Mouse (Mus musculus): ENCODE measurements around the gene Olfr1502.

- TF ChIP-seq CTCF (IDR thresholded peaks at IDR 0.05; ENCODE audit: low read depth, low read length): no peak
- no peak for TF ChIP-seq POLR2A (IDR thresholded peaks at IDR 0.05; ENCODE audit: extremely low read depth, insufficient read depth, low read length)
Observed at GRCm38 (mm10) chr19:13828447-13828846, 33.1 kb upstream of the Olfr1502 start.
